Mouse (Mus musculus) lung, embryonic 14.5 days (tissue): ENCODE measurements around the gene Dut. TPM values are rescaled to one million over a fixed set of nuclear protein-coding genes. Genes with fewer than 3 reads are reported as not detected.

Source experiments
- ATAC-seq: fragments of 200-750 bp; cut with Nextera tagmentation; 2 replicates; pipeline ENCODE4 v1.8.0; 2017; ENCODE audit warnings: mild to moderate bottlenecking, moderate TSS enrichment, moderate library complexity; ENCODE audit not compliant: insufficient read depth
- DNase-seq: peaks from one replicate; pipeline ENCODE4 v3.0.0-alpha.2; 2015
- H3K27ac ChIP-seq: fragments of 300-500 bp; sonication (generic); 2 replicates; pipeline ENCODE4 v1.5.1; 2014; ENCODE audit warnings: low read depth, mild to moderate bottlenecking, moderate library complexity
- H3K27me3 ChIP-seq: fragments of 300-500 bp; sonication (generic); 2 replicates; pipeline ENCODE4 v1.6.1; 2014; ENCODE audit warnings: low read length, control low read depth; ENCODE audit not compliant: insufficient read depth
- H3K36me3 ChIP-seq: fragments of 300-500 bp; sonication (generic); 2 replicates; pipeline ENCODE4 v1.6.1; 2014; ENCODE audit warnings: control low read depth; ENCODE audit not compliant: insufficient read depth
- H3K4me1 ChIP-seq: fragments of 300-500 bp; sonication (generic); 2 replicates; pipeline ENCODE4 v1.6.1; 2014; ENCODE audit warnings: antibody characterized with exemption, control low read depth; ENCODE audit not compliant: insufficient read depth
- H3K4me2 ChIP-seq: fragments of 300-500 bp; sonication (generic); 2 replicates; pipeline ENCODE4 v1.6.1; 2014; ENCODE audit warnings: mild to moderate bottlenecking
- H3K4me3 ChIP-seq: fragments of 300-500 bp; sonication (generic); 2 replicates; pipeline ENCODE4 v1.5.1; 2014; ENCODE audit warnings: low read depth, low read length
- H3K9ac ChIP-seq: fragments of 300-500 bp; sonication (generic); 2 replicates; pipeline ENCODE4 v1.6.1; 2014
- H3K9me3 ChIP-seq: fragments of 300-500 bp; sonication (generic); 2 replicates; pipeline ENCODE4 v1.6.1; 2016; ENCODE audit warnings: low read depth, low read length, control low read depth
- CTCF ChIP-seq: IDR thresholded peaks from 2 replicates; pipeline ENCODE4 v1.5.1; 2016; ENCODE audit warnings: antibody characterized with exemption, low read depth
- WGBS: fragments of 180-500 bp; shearing (Covaris S2); extraction: QIAGEN DNeasy Blood & Tissue Kit; methylation state at CpG from one replicate; pipeline ENCODE4 v1.1.7; 2014; 5-methylcytosine and 5-hydroxymethylcytosine counted together
- polyA plus RNA-seq: library from polyadenylated mRNA; unstranded; fragments of >200 nt; fragmentation: Nextera tagmentation; extraction: Ambion mirVana; gene quantifications from 2 replicates; pipeline ENCODE4 v1.2.1, GENCODE M21; 2014

The Dut gene
- polyA plus RNA-seq, 1 experiment from 2014 or later = 198 TPM

GRCm38 (mm10) chr2:125221673-125222072 is 25.3 kb upstream of the Dut start:
- DNase-seq = no peak
- 85% methylated on average over 1 of the region's 1 CpGs for WGBS
- no peak overlapping the region for H3K4me3 ChIP-seq

GRCm38 (mm10) chr2:125228472-125229409 is 18.2 kb upstream of the Dut start:
- DNase-seq = no peak
- Histone ChIP-seq H3K4me2 (no peak overlapping the region), H3K27me3 (no peaks in the 10 kb centered on the region), H3K9me3 (no peaks in the 10 kb centered on the region), H3K9ac (no peak overlapping the region), H3K4me1 (no peaks in the 10 kb centered on the region), H3K27ac (no peak overlapping the region), H3K36me3 (no peaks in the 10 kb centered on the region), H3K4me3 (no peak overlapping the region)
- TF ChIP-seq CTCF = no peak
- no peak for ATAC-seq
- WGBS = 70% methylated on average over 11 of the region's 11 CpGs

More at GRCm38 (mm10) chr2:125221673-125222072, 25.3 kb upstream of the Dut start:
- Histone ChIP-seq H3K4me1 (no peaks in the 10 kb centered on the region), H3K36me3 (no peaks in the 10 kb centered on the region), H3K9me3 (no peaks in the 10 kb centered on the region), H3K9ac (no peak overlapping the region), H3K27ac (no peak overlapping the region), H3K4me2 (no peak overlapping the region), H3K27me3 (no peaks in the 10 kb centered on the region)
- no peak for ATAC-seq
- no peak for TF ChIP-seq CTCF

- H3K4me1 ChIP-seq = no peaks in the 10 kb centered on the region
- no peak overlapping the region for H3K27ac ChIP-seq
- DNase-seq = no peak
- H3K27me3 ChIP-seq = no peaks in the 10 kb centered on the region
- no peak for TF ChIP-seq CTCF
- no peak overlapping the region for H3K4me2 ChIP-seq
- H3K9ac ChIP-seq = no peak overlapping the region
- H3K36me3 ChIP-seq = no peaks in the 10 kb centered on the region
- no peak overlapping the region for H3K4me3 ChIP-seq
- H3K9me3 ChIP-seq = no peaks in the 10 kb centered on the region
- 76% methylated on average over 4 of the region's 4 CpGs for WGBS
- no peak for ATAC-seq
Observed at GRCm38 (mm10) chr2:125232183-125232582, 14.8 kb upstream of the Dut start.

- WGBS = 86% methylated on average over 2 of the region's 2 CpGs
- H3K4me3 ChIP-seq = no peak overlapping the region
- H3K27ac ChIP-seq = no peak overlapping the region
- ATAC-seq = no peak
- no peak for DNase-seq
- no peaks in the 10 kb centered on the region for H3K4me1 ChIP-seq
- no peaks in the 10 kb centered on the region for H3K27me3 ChIP-seq
- TF ChIP-seq CTCF = no peak
- H3K4me2 ChIP-seq = no peak overlapping the region
- no peaks in the 10 kb centered on the region for H3K9me3 ChIP-seq
- H3K9ac ChIP-seq = no peak overlapping the region
- H3K36me3 ChIP-seq = no peaks in the 10 kb centered on the region
Observed at GRCm38 (mm10) chr2:125233537-125233936, 13.5 kb upstream of the Dut start.

- DNase-seq (no peak), ATAC-seq (no peak)
- Histone ChIP-seq H3K27me3 (no peaks in the 10 kb centered on the region), H3K27ac (no peak overlapping the region), H3K9ac (no peak overlapping the region), H3K4me2 (no peak overlapping the region), H3K4me3 (no peak overlapping the region), H3K4me1 (no peaks in the 10 kb centered on the region), H3K36me3 (no peaks in the 10 kb centered on the region), H3K9me3 (no peaks in the 10 kb centered on the region)
- TF ChIP-seq CTCF = no peak
- 81% methylated on average over 2 of the region's 2 CpGs for WGBS
Observed at GRCm38 (mm10) chr2:125234049-125234448, 12.9 kb upstream of the Dut start.

- 77% methylated on average over 3 of the region's 3 CpGs for WGBS
- ATAC-seq = no peak
- no peak overlapping the region for H3K27ac ChIP-seq
- H3K4me1 ChIP-seq = 0 out of 2 replicates have a peak, but pooled peaks cover 7% of the 10 kb centered on the region
- H3K36me3 ChIP-seq = peaks cover 11% of the 10 kb centered on the region
- H3K4me3 ChIP-seq = no peak overlapping the region
- no peak overlapping the region; the same call in 1 of the 2 replicates for H3K4me2 ChIP-seq
- H3K9ac ChIP-seq = no peak overlapping the region
- peak; percentile 37 for DNase-seq
- no peaks in the 10 kb centered on the region for H3K27me3 ChIP-seq
- no peaks in the 10 kb centered on the region for H3K9me3 ChIP-seq
- TF ChIP-seq CTCF = no peak
Observed at GRCm38 (mm10) chr2:125245545-125246285, 1.3 kb upstream of the Dut start.

GRCm38 (mm10) chr2:125246669-125247068 is 321 bp upstream of the Dut start:
- peaks cover 20% of the 10 kb centered on the region for H3K36me3 ChIP-seq
- H3K4me1 ChIP-seq = 0 out of 2 replicates have a peak, but pooled peaks cover 7% of the 10 kb centered on the region
- H3K27ac ChIP-seq = peak overlapping the region; percentile 77
- no peaks in the 10 kb centered on the region for H3K27me3 ChIP-seq
- ATAC-seq (no peak; the same call in 1 of the 2 replicates), DNase-seq (peak; percentile 58)
- TF ChIP-seq CTCF = no peak
- H3K4me2 ChIP-seq = peak overlapping the region; percentile 77
- peak overlapping the region; percentile 52 for H3K4me3 ChIP-seq
- 13% methylated on average over 9 of the region's 9 CpGs for WGBS
- H3K9me3 ChIP-seq = no peaks in the 10 kb centered on the region
- H3K9ac ChIP-seq = peak overlapping the region; percentile 63
